Mouse (Mus musculus) heart, embryonic 14.5 days (tissue): Measurements from ENCODE around the gene Pou3f1. TPM values are rescaled to one million over a fixed set of nuclear protein-coding genes. Genes with fewer than 3 reads are reported as not detected.

Experiments
- ATAC-seq: fragments of 200-750 bp; cut with Nextera tagmentation; 2 replicates; pipeline ENCODE4 v1.8.0; 2017; ENCODE audit warnings: low read depth, moderate TSS enrichment; ENCODE audit not compliant: insufficient number of reproducible peaks, insufficient read depth, low FRiP score
- H3K27ac ChIP-seq, 2 experiments: fragments of 200-500 bp in 1 of 2; fragments of 300-500 bp in 1 of 2; sonication (generic) in 1 of 2; replicated peaks in 1 of 2; 2 replicates each; pipeline ENCODE4 v1.5.1; 2012 to 2014; ENCODE audit warnings: low read depth in 2 of 2, low read length in 2 of 2, control low read depth in 1 of 2, mild to moderate bottlenecking in 1 of 2, mixed read lengths in 1 of 2; ENCODE audit not compliant: control insufficient read depth in 1 of 2, insufficient read depth in 1 of 2
- H3K27me3 ChIP-seq: fragments of 300-500 bp; sonication (generic); 2 replicates; pipeline ENCODE4 v1.6.1; 2014; ENCODE audit warnings: mild to moderate bottlenecking, low read length, control low read depth; ENCODE audit not compliant: control insufficient read depth, insufficient read depth
- H3K36me3 ChIP-seq: fragments of 300-500 bp; sonication (generic); 2 replicates; pipeline ENCODE4 v1.6.1; 2014; ENCODE audit warnings: mild to moderate bottlenecking, control low read depth, low read length, mixed read lengths; ENCODE audit not compliant: control insufficient read depth, insufficient read depth
- H3K4me1 ChIP-seq, 2 experiments: fragments of 200-500 bp in 1 of 2; fragments of 300-500 bp in 1 of 2; sonication (generic) in 1 of 2; 2 replicates each; pipeline ENCODE4 v1.6.1; 2012 to 2014; ENCODE audit warnings: low read length in 2 of 2, control low read depth in 1 of 2, mixed read lengths in 1 of 2; ENCODE audit not compliant: control insufficient read depth in 2 of 2, insufficient read depth in 2 of 2
- H3K4me2 ChIP-seq: fragments of 300-500 bp; sonication (generic); 2 replicates; pipeline ENCODE4 v1.6.1; 2014; ENCODE audit warnings: mild to moderate bottlenecking, low read length
- H3K4me3 ChIP-seq, 2 experiments: fragments of 200-500 bp in 1 of 2; fragments of 300-500 bp in 1 of 2; sonication (generic) in 1 of 2; 2 replicates each; pipeline ENCODE4 v1.5.1; 2012 to 2014; ENCODE audit warnings: low read length in 2 of 2, mild to moderate bottlenecking in 2 of 2, control low read depth in 1 of 2, low read depth in 1 of 2, moderate library complexity in 1 of 2; ENCODE audit not compliant: control insufficient read depth in 1 of 2, insufficient read depth in 1 of 2
- H3K9ac ChIP-seq: fragments of 300-500 bp; sonication (generic); 2 replicates; pipeline ENCODE4 v1.6.1; 2014; ENCODE audit warnings: mild to moderate bottlenecking, low read length
- H3K9me3 ChIP-seq: fragments of 300-500 bp; sonication (generic); 2 replicates; pipeline ENCODE4 v1.6.1; 2016; ENCODE audit warnings: low read length, control low read depth; ENCODE audit not compliant: control insufficient read depth
- WGBS: fragments of 180-500 bp; shearing (Covaris S2); extraction: QIAGEN DNeasy Blood & Tissue Kit; methylation state at CpG from one replicate; pipeline ENCODE4 v1.1.7; 2014; 5-methylcytosine and 5-hydroxymethylcytosine counted together
- polyA plus RNA-seq: library from polyadenylated mRNA; unstranded; fragments of >200 nt; fragmentation: Nextera tagmentation; extraction: Ambion mirVana; gene quantifications from 2 replicates; pipeline ENCODE4 v1.2.1, GENCODE M21; 2014

Pou3f1 gene
- 0.19 and 0.20 TPM in 2 replicates for polyA plus RNA-seq

DNA sequence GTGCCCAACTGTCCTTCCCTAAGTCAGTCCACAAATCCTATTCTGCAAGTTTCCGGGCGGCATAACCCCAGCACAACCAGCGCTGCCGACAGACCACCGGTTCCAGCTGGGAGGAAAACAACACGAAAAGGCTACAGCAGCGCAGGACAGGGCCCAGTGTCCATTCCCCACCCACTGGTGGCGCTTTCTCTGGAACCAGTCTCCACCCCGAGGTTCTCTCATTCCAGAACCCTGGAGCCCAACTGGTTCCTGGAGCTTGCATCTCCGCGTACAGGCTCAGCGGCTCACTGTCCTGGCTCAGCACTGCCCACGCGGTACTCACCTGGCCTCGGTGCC is at the start of gene Pou3f1:
Pou3f1 (plus strand) TSS at position 290 of the 336 bp plus-strand sequence.
- peak within 1 kb of the TSS; percentile 93 for H3K4me2 ChIP-seq
- peaks cover 17 to 43% of the 10 kb centered on the region in 2 experiments for H3K4me1 ChIP-seq
- H3K9ac ChIP-seq = peak within 1 kb of the TSS; percentile 63
- peak within 1 kb of the TSS; percentile 60 to 65 for H3K4me3 ChIP-seq
- H3K27ac ChIP-seq = no peak within 1 kb of the TSS
- ATAC-seq = no peak
- 1% methylated on average over 15 of the region's 15 CpGs for WGBS
- H3K36me3 ChIP-seq = no peaks in the 10 kb centered on the region
- H3K9me3 ChIP-seq = no peaks in the 10 kb centered on the region
- peaks cover 75% of the 10 kb centered on the region for H3K27me3 ChIP-seq

DNA sequence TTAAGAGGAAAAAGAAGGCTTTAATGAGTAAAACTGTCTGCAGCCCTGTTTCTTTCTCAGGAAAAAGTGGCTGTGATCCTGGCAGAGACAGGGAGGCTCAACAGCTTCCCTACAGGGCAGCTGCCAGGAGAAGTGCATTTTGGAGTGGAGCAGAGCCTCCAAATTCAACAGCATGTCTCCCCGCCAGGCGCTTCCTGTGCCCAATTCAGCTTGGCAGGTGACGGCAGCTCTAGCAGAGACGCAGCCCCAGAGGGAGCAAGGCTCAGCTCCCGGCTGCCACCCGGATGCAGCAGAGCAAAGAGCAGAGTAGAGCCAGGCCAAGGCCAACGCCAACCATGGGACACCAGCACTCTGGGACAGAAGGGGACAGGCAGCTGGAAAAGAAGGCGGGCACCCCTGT is 49.4 kb upstream of the Pou3f1 start:
- H3K27me3 ChIP-seq = peaks cover 16% of the 10 kb centered on the region; the same call in 1 of the 2 replicates
- no peaks in the 10 kb centered on the region for H3K36me3 ChIP-seq
- H3K9ac ChIP-seq = no peak overlapping the region
- no peak overlapping the region for H3K27ac ChIP-seq
- ATAC-seq = no peak
- no peak overlapping the region for H3K4me3 ChIP-seq
- H3K4me1 ChIP-seq = no peaks in the 10 kb centered on the region
- H3K9me3 ChIP-seq = no peaks in the 10 kb centered on the region
- H3K4me2 ChIP-seq = no peak overlapping the region
- WGBS = 53% methylated on average over 8 of the region's 8 CpGs

DNA sequence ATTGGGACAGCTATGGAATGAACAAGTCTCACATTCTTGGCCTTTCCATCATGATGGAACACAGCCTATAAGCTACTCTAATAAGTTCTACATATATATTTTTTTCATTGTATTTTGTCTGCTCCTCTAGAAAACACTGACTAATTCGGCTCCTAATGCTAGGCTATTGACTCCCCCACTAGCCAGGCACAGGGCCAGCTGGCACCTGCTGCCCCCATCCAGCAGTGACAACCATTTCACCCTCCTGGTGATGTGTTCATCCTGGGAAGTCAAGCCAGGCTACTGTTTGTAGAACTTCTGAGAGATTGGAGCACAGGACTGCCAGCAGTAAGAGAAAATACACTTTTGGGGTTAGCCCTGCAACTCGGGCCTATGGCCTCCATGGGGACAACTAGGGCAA is 46.5 kb upstream of the Pou3f1 start:
- Histone ChIP-seq H3K27me3 (no peaks in the 10 kb centered on the region), H3K27ac (no peak overlapping the region), H3K4me1 (no peaks in the 10 kb centered on the region), H3K36me3 (no peaks in the 10 kb centered on the region), H3K9me3 (no peaks in the 10 kb centered on the region), H3K4me3 (no peak overlapping the region), H3K4me2 (no peak overlapping the region), H3K9ac (no peak overlapping the region)
- no peak for ATAC-seq
- 60% methylated on average over 2 of the region's 2 CpGs for WGBS

- Histone ChIP-seq H3K36me3 (no peaks in the 10 kb centered on the region), H3K4me1 (no peaks in the 10 kb centered on the region), H3K27me3 (no peaks in the 10 kb centered on the region), H3K4me3 (no peak within 1 kb of the TSS), H3K9ac (no peak within 1 kb of the TSS), H3K9me3 (no peaks in the 10 kb centered on the region), H3K27ac (no peak within 1 kb of the TSS), H3K4me2 (no peak within 1 kb of the TSS)
- 70% methylated on average over 2 of the region's 2 CpGs for WGBS
- no peak for ATAC-seq
These were observed 45.9 kb upstream of the Pou3f1 start, which contains the start of gene 3100002H09Rik for GRCm38 (mm10) chr4:124610703-124611102. TSS of gene 3100002H09Rik (minus strand) at chr4:124610803.

DNA sequence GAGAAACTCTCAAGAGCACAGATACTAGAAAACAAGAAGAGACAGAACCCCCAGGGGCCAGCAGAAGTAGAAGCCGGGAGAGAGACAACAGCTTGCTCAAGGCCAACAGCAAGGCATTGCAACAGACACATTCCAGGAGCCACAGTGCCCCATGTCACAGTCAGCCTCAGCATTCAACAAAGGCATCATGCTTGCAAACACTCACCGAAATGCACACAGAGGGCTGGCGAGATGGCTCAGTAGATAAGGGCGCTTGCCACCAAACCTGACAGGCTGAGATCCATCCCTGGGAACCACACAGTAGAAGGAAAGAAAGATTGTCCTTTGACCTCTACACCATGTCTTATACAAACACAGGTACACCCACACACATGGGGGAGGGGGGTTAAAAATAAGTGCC is 44.8 kb upstream of the Pou3f1 start:
- 55% methylated on average over 4 of the region's 4 CpGs for WGBS
- no peak for ATAC-seq
- no peak overlapping the region for H3K4me3 ChIP-seq
- no peaks in the 10 kb centered on the region for H3K27me3 ChIP-seq
- no peak overlapping the region for H3K4me2 ChIP-seq
- H3K9ac ChIP-seq = no peak overlapping the region
- no peak overlapping the region for H3K27ac ChIP-seq
- H3K36me3 ChIP-seq = no peaks in the 10 kb centered on the region
- H3K9me3 ChIP-seq = no peaks in the 10 kb centered on the region
- H3K4me1 ChIP-seq = no peaks in the 10 kb centered on the region

GRCm38 (mm10) chr4:124614189-124614588 is 42.4 kb upstream of the Pou3f1 start:
- no peak for ATAC-seq
- Histone ChIP-seq H3K36me3 (no peaks in the 10 kb centered on the region), H3K9ac (no peak overlapping the region), H3K4me2 (no peak overlapping the region), H3K9me3 (no peaks in the 10 kb centered on the region), H3K4me1 (peaks cover 0 to 4% of the 10 kb centered on the region in 2 experiments; a peak in 2 of 4 replicates), H3K27me3 (no peaks in the 10 kb centered on the region), H3K4me3 (no peak overlapping the region), H3K27ac (no peak overlapping the region)
- WGBS = 0% methylated on average over 1 of the region's 1 CpGs

- Histone ChIP-seq H3K4me1 (peaks cover 0 to 4% of the 10 kb centered on the region in 2 experiments; a peak in 2 of 4 replicates), H3K36me3 (no peaks in the 10 kb centered on the region), H3K27me3 (no peaks in the 10 kb centered on the region), H3K9ac (no peak overlapping the region), H3K4me3 (no peak overlapping the region), H3K27ac (no peak overlapping the region), H3K4me2 (no peak overlapping the region), H3K9me3 (no peaks in the 10 kb centered on the region)
- ATAC-seq = no peak
- 58% methylated on average over 14 of the region's 14 CpGs for WGBS
These were observed 41.1 kb upstream of the Pou3f1 start for GRCm38 (mm10) chr4:124615406-124615960.

DNA sequence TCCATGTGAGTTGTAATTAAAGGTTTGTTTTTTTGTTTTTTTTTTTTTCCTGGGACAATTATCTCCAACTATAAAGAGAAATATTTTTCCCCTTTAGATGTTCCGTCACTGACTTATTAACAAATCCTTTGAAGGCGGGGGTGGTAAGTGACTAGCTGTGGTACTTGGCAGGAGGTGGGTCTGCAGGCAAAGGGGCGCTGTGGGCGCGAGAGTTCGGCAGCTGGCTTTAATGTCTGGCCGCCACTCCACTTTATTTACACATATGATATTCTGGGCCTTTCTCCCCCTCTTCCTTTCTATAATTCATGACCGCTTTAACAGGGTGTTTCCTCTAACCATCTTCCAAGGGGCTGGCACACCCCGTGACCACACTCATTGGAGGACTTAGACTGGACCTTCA is 40.6 kb upstream of the Pou3f1 start:
- ATAC-seq = no peak
- Histone ChIP-seq H3K4me3 (no peak overlapping the region), H3K27ac (no peak overlapping the region), H3K9me3 (no peaks in the 10 kb centered on the region), H3K4me2 (no peak overlapping the region), H3K36me3 (no peaks in the 10 kb centered on the region), H3K27me3 (no peaks in the 10 kb centered on the region), H3K9ac (no peak overlapping the region), H3K4me1 (peaks cover 0 to 4% of the 10 kb centered on the region in 2 experiments; a peak in 2 of 4 replicates)
- 68% methylated on average over 9 of the region's 9 CpGs for WGBS
